Mouse (Mus musculus) bone marrow, adult 2 months (tissue): Measurements from ENCODE around the gene Ccdc188. TPM values are rescaled to one million over a fixed set of nuclear protein-coding genes. Genes with fewer than 3 reads are reported as not detected.

Experiments
- H3K27ac ChIP-seq: fragments of 200-500 bp; 2 replicates; pipeline ENCODE4 v1.5.1; 2012; ENCODE audit warnings: low read depth, mild to moderate bottlenecking, control low read depth, inconsistent platforms, low read length; ENCODE audit not compliant: control insufficient read depth, poor library complexity, insufficient read depth
- H3K4me1 ChIP-seq: fragments of 200-500 bp; 2 replicates; pipeline ENCODE4 v1.6.1; 2011; ENCODE audit warnings: low read length; ENCODE audit not compliant: control insufficient read depth, insufficient read depth
- H3K4me3 ChIP-seq: fragments of 200-500 bp; replicated peaks from 2 replicates; pipeline ENCODE3; 2011; ENCODE audit warnings: mild to moderate bottlenecking, low read depth, low read length, control low read depth; ENCODE audit not compliant: control insufficient read depth
- CTCF ChIP-seq: fragments of 200-500 bp; IDR thresholded peaks from 2 replicates; pipeline ENCODE4 v1.5.1; 2011; ENCODE audit warnings: low read length, control low read depth; ENCODE audit not compliant: control insufficient read depth, insufficient read depth
- POLR2A ChIP-seq: fragments of 200-500 bp; IDR thresholded peaks from 2 replicates; pipeline ENCODE4 v1.6.1; 2011; ENCODE audit warnings: low read depth, mild to moderate bottlenecking, control low read depth, low read length, borderline replicate concordance; ENCODE audit not compliant: control insufficient read depth
- WGBS: fragments of 180-500 bp; shearing (Covaris S2); methylation state at CpG from one replicate; pipeline ENCODE4 v1.1.7; 2018; 5-methylcytosine and 5-hydroxymethylcytosine counted together
- polyA plus RNA-seq: library from polyadenylated mRNA; stranded (reverse); fragments of >200 nt; gene quantifications from 2 replicates; pipeline ENCODE4 v1.2.4, GENCODE M21; 2011; ENCODE audit warnings: low replicate concordance; ENCODE audit not compliant: missing spikeins, insufficient read depth, insufficient read length

Ccdc188 gene
- polyA plus RNA-seq, 1 experiment: not detected

GRCm38 (mm10) chr16:18227187-18227586 is 9.5 kb downstream of the Ccdc188 start:
- Histone ChIP-seq H3K4me3 (no peak overlapping the region), H3K4me1 (peaks cover 2% of the 10 kb centered on the region; the same call in 1 of the 2 replicates), H3K27ac (no peak overlapping the region)
- WGBS: 87% methylated on average over 13 of the region's 13 CpGs
- TF ChIP-seq CTCF (no peak), POLR2A (no peak)

GRCm38 (mm10) chr16:18227897-18228422 is 10.3 kb downstream of the Ccdc188 start:
- Histone ChIP-seq H3K4me3 (no peak overlapping the region), H3K4me1 (peaks cover 2% of the 10 kb centered on the region; the same call in 1 of the 2 replicates), H3K27ac (no peak overlapping the region)
- no peak for TF ChIP-seq POLR2A
- TF ChIP-seq CTCF: no peak
- WGBS: 92% methylated on average over 20 of the region's 20 CpGs

- no peak overlapping the region for H3K27ac ChIP-seq
- TF ChIP-seq POLR2A: no peak
- TF ChIP-seq CTCF: no peak
- 79% methylated on average over 4 of the region's 4 CpGs for WGBS
- peaks cover 2% of the 10 kb centered on the region; the same call in 1 of the 2 replicates for H3K4me1 ChIP-seq
- H3K4me3 ChIP-seq: no peak overlapping the region
These were observed 11.2 kb downstream of the Ccdc188 start for GRCm38 (mm10) chr16:18228856-18229255.

- peaks cover 2% of the 10 kb centered on the region; the same call in 1 of the 2 replicates for H3K4me1 ChIP-seq
- TF ChIP-seq POLR2A (no peak), CTCF (no peak)
- 19% methylated on average over 11 of the region's 11 CpGs for WGBS
- no peak overlapping the region for H3K27ac ChIP-seq
- H3K4me3 ChIP-seq: no peak overlapping the region
These were observed 11.9 kb downstream of the Ccdc188 start for GRCm38 (mm10) chr16:18229622-18230021.

- H3K4me3 ChIP-seq: no peak overlapping the region
- TF ChIP-seq CTCF: no peak
- TF ChIP-seq POLR2A: no peak
- H3K4me1 ChIP-seq: peaks cover 2% of the 10 kb centered on the region; the same call in 1 of the 2 replicates
- 80% methylated on average over 6 of the region's 6 CpGs for WGBS
- H3K27ac ChIP-seq: 0 out of 2 replicates have a peak overlapping the region, but pooled peaks have one; percentile 19
These were observed 12.9 kb downstream of the Ccdc188 start for GRCm38 (mm10) chr16:18230617-18231016.

- 67% methylated on average over 3 of the region's 3 CpGs for WGBS
- peaks cover 2% of the 10 kb centered on the region; the same call in 1 of the 2 replicates for H3K4me1 ChIP-seq
- no peak overlapping the region for H3K27ac ChIP-seq
- no peak for TF ChIP-seq CTCF
- TF ChIP-seq POLR2A: no peak
- no peak overlapping the region for H3K4me3 ChIP-seq
These were observed 13.4 kb downstream of the Ccdc188 start for GRCm38 (mm10) chr16:18231047-18231446.

- TF ChIP-seq POLR2A: no peak
- TF ChIP-seq CTCF: no peak
- no peak overlapping the region for H3K4me3 ChIP-seq
- peaks cover 2% of the 10 kb centered on the region; the same call in 1 of the 2 replicates for H3K4me1 ChIP-seq
- H3K27ac ChIP-seq: peak overlapping the region; percentile 9; the same call in 1 of the 2 replicates
- WGBS: 77% methylated on average over 4 of the region's 4 CpGs
These were observed 13.8 kb downstream of the Ccdc188 start for GRCm38 (mm10) chr16:18231451-18231850.

GRCm38 (mm10) chr16:18233451-18233850 is 15.8 kb downstream of the Ccdc188 start:
- H3K27ac ChIP-seq: no peak overlapping the region
- TF ChIP-seq POLR2A (no peak), CTCF (no peak)
- H3K4me3 ChIP-seq: no peak overlapping the region
- 0% methylated on average over 1 of the region's 1 CpGs for WGBS
- peaks cover 2% of the 10 kb centered on the region; the same call in 1 of the 2 replicates for H3K4me1 ChIP-seq

- H3K4me1 ChIP-seq: peaks cover 2% of the 10 kb centered on the region; the same call in 1 of the 2 replicates
- TF ChIP-seq POLR2A (no peak), CTCF (no peak)
- peak overlapping the region; percentile 66 for H3K4me3 ChIP-seq
- WGBS: 7% methylated on average over 13 of the region's 13 CpGs
- H3K27ac ChIP-seq: no peak overlapping the region
These were observed 16.4 kb downstream of the Ccdc188 start for GRCm38 (mm10) chr16:18233919-18234670.
